Mouse (Mus musculus) liver, embryonic 13.5 days (tissue): ENCODE data around the gene Rps7. TPM values are rescaled to one million over a fixed set of nuclear protein-coding genes. Genes with fewer than 3 reads are reported as not detected.

Source experiments
- ATAC-seq: fragments of 200-750 bp; cut with Nextera tagmentation; 2 replicates; pipeline ENCODE4 v1.8.0; 2017; ENCODE audit warnings: low read depth, mild to moderate bottlenecking, moderate number of reproducible peaks, moderate library complexity
- DNase-seq: peaks from one replicate; pipeline ENCODE4 v3.0.0; 2022
- H3K27ac ChIP-seq: fragments of 300-500 bp; sonication (generic); 2 replicates; pipeline ENCODE4 v1.5.1; 2015; ENCODE audit warnings: moderate library complexity, mild to moderate bottlenecking, inconsistent platforms
- H3K27me3 ChIP-seq: fragments of 300-500 bp; sonication (generic); 2 replicates; pipeline ENCODE4 v1.6.1; 2015; ENCODE audit warnings: mild to moderate bottlenecking, inconsistent platforms
- H3K36me3 ChIP-seq: fragments of 300-500 bp; sonication (generic); 2 replicates; pipeline ENCODE4 v1.6.1; 2015; ENCODE audit warnings: mild to moderate bottlenecking, inconsistent platforms
- H3K4me1 ChIP-seq: fragments of 300-500 bp; sonication (generic); replicated peaks from 2 replicates; pipeline ENCODE4 v1.6.1; 2015; ENCODE audit warnings: inconsistent platforms
- H3K4me2 ChIP-seq: fragments of 300-500 bp; sonication (generic); 2 replicates; pipeline ENCODE4 v1.6.1; 2015; ENCODE audit warnings: inconsistent platforms, mild to moderate bottlenecking, moderate library complexity
- H3K4me3 ChIP-seq: fragments of 300-500 bp; sonication (generic); replicated peaks from 2 replicates; pipeline ENCODE4 v1.5.1; 2015; ENCODE audit warnings: mild to moderate bottlenecking, inconsistent platforms
- H3K9ac ChIP-seq: fragments of 300-500 bp; sonication (generic); 2 replicates; pipeline ENCODE4 v1.6.1; 2015; ENCODE audit warnings: mild to moderate bottlenecking, inconsistent platforms
- H3K9me3 ChIP-seq: fragments of 300-500 bp; sonication (generic); replicated peaks from 2 replicates; pipeline ENCODE4 v1.6.1; 2016; ENCODE audit warnings: inconsistent platforms
- WGBS: fragments of 180-500 bp; shearing (Covaris S2); methylation state at CpG from one replicate; pipeline ENCODE4 v1.1.7; 2015; ENCODE audit not compliant: insufficient replicate concordance; 5-methylcytosine and 5-hydroxymethylcytosine counted together
- polyA plus RNA-seq: library from polyadenylated mRNA; unstranded; fragments of >200 nt; fragmentation: Nextera tagmentation; extraction: Ambion mirVana; gene quantifications from 2 replicates; pipeline ENCODE4 v1.2.1, GENCODE M21; 2015

Gene Rps7
- polyA plus RNA-seq, 1 experiment from 2014 or later = 588 TPM

- ATAC-seq (no peak), DNase-seq (no peak)
- no peaks in the 10 kb centered on the region for H3K27me3 ChIP-seq
- H3K4me3 ChIP-seq = no peak overlapping the region
- 57% methylated on average over 7 of the region's 7 CpGs for WGBS
- no peak overlapping the region for H3K4me2 ChIP-seq
- no peaks in the 10 kb centered on the region for H3K36me3 ChIP-seq
- H3K9me3 ChIP-seq = no peaks in the 10 kb centered on the region
- no peaks in the 10 kb centered on the region for H3K4me1 ChIP-seq
- H3K9ac ChIP-seq = no peak overlapping the region; the same call in 1 of the 2 replicates
- no peak overlapping the region for H3K27ac ChIP-seq
Observed at GRCm38 (mm10) chr12:28614401-28614800, 21.4 kb downstream of the Rps7 start.

- no peak overlapping the region for H3K4me2 ChIP-seq
- no peaks in the 10 kb centered on the region for H3K36me3 ChIP-seq
- H3K27me3 ChIP-seq = no peaks in the 10 kb centered on the region
- no peak overlapping the region for H3K27ac ChIP-seq
- H3K9me3 ChIP-seq = no peaks in the 10 kb centered on the region
- no peaks in the 10 kb centered on the region for H3K4me1 ChIP-seq
- ATAC-seq = no peak
- H3K4me3 ChIP-seq = no peak overlapping the region
- 71% methylated on average over 6 of the region's 6 CpGs for WGBS
- no peak overlapping the region for H3K9ac ChIP-seq
- no peak for DNase-seq
Observed at GRCm38 (mm10) chr12:28612391-28612790, 23.4 kb downstream of the Rps7 start.

GRCm38 (mm10) chr12:28607546-28608305 lies 28.0 kb downstream of the Rps7 start:
- H3K9me3 ChIP-seq = no peaks in the 10 kb centered on the region
- no peaks in the 10 kb centered on the region for H3K4me1 ChIP-seq
- no peak for DNase-seq
- H3K27ac ChIP-seq = no peak overlapping the region
- no peak overlapping the region for H3K9ac ChIP-seq
- no peak overlapping the region for H3K4me2 ChIP-seq
- H3K27me3 ChIP-seq = no peaks in the 10 kb centered on the region
- no peak for ATAC-seq
- 60% methylated on average over 17 of the region's 17 CpGs for WGBS
- no peaks in the 10 kb centered on the region for H3K36me3 ChIP-seq
- no peak overlapping the region for H3K4me3 ChIP-seq

GRCm38 (mm10) chr12:28603494-28603893 lies 32.3 kb downstream of the Rps7 start:
- Histone ChIP-seq H3K27me3 (0 out of 2 replicates have a peak, but pooled peaks cover 4% of the 10 kb centered on the region), H3K4me3 (no peak overlapping the region), H3K9ac (no peak overlapping the region), H3K27ac (no peak overlapping the region), H3K4me2 (no peak overlapping the region), H3K4me1 (no peaks in the 10 kb centered on the region), H3K9me3 (no peaks in the 10 kb centered on the region), H3K36me3 (no peaks in the 10 kb centered on the region)
- ATAC-seq (no peak), DNase-seq (no peak)
- WGBS = 35% methylated on average over 1 of the region's 1 CpGs

- DNase-seq = no peak
- Histone ChIP-seq H3K4me3 (no peak overlapping the region), H3K27ac (no peak overlapping the region), H3K36me3 (no peaks in the 10 kb centered on the region), H3K9me3 (no peaks in the 10 kb centered on the region), H3K4me1 (no peaks in the 10 kb centered on the region), H3K9ac (no peak overlapping the region), H3K4me2 (no peak overlapping the region), H3K27me3 (0 out of 2 replicates have a peak, but pooled peaks cover 4% of the 10 kb centered on the region)
- no peak for ATAC-seq
- 28% methylated on average over 4 of the region's 4 CpGs for WGBS
Observed at GRCm38 (mm10) chr12:28602259-28602658, 33.5 kb downstream of the Rps7 start.

GRCm38 (mm10) chr12:28598526-28598991 lies 37.2 kb downstream of the Rps7 start:
- 45% methylated on average over 2 of the region's 2 CpGs for WGBS
- DNase-seq (no peak), ATAC-seq (no peak)
- Histone ChIP-seq H3K9ac (no peak overlapping the region), H3K27me3 (0 out of 2 replicates have a peak, but pooled peaks cover 4% of the 10 kb centered on the region), H3K36me3 (no peaks in the 10 kb centered on the region), H3K9me3 (no peaks in the 10 kb centered on the region), H3K4me3 (no peak overlapping the region), H3K4me2 (no peak overlapping the region), H3K4me1 (no peaks in the 10 kb centered on the region), H3K27ac (no peak overlapping the region)

GRCm38 (mm10) chr12:28598110-28598509 lies 37.6 kb downstream of the Rps7 start:
- no peak overlapping the region for H3K4me3 ChIP-seq
- H3K9ac ChIP-seq = no peak overlapping the region
- ATAC-seq (no peak), DNase-seq (no peak)
- 0 out of 2 replicates have a peak, but pooled peaks cover 4% of the 10 kb centered on the region for H3K27me3 ChIP-seq
- no peaks in the 10 kb centered on the region for H3K9me3 ChIP-seq
- WGBS = 32% methylated on average over 3 of the region's 3 CpGs
- no peak overlapping the region for H3K4me2 ChIP-seq
- H3K27ac ChIP-seq = no peak overlapping the region
- H3K4me1 ChIP-seq = no peaks in the 10 kb centered on the region
- H3K36me3 ChIP-seq = no peaks in the 10 kb centered on the region

GRCm38 (mm10) chr12:28597699-28598098 lies 38.1 kb downstream of the Rps7 start:
- DNase-seq (no peak), ATAC-seq (no peak)
- WGBS = 68% methylated on average over 9 of the region's 9 CpGs

GRCm38 (mm10) chr12:28596851-28597250 lies 38.9 kb downstream of the Rps7 start:
- Histone ChIP-seq H3K4me2 (no peak overlapping the region), H3K9ac (no peak overlapping the region), H3K27ac (no peak overlapping the region), H3K36me3 (no peaks in the 10 kb centered on the region), H3K9me3 (no peaks in the 10 kb centered on the region), H3K4me1 (no peaks in the 10 kb centered on the region), H3K4me3 (no peak overlapping the region), H3K27me3 (no peaks in the 10 kb centered on the region)
- ATAC-seq (no peak), DNase-seq (no peak)

More at GRCm38 (mm10) chr12:28597699-28598098, 38.1 kb downstream of the Rps7 start:
- H3K4me1 ChIP-seq = no peaks in the 10 kb centered on the region
- H3K27ac ChIP-seq = no peak overlapping the region
- no peak overlapping the region for H3K4me3 ChIP-seq
- H3K4me2 ChIP-seq = no peak overlapping the region
- H3K9me3 ChIP-seq = no peaks in the 10 kb centered on the region
- H3K36me3 ChIP-seq = no peaks in the 10 kb centered on the region
- no peak overlapping the region for H3K9ac ChIP-seq
- H3K27me3 ChIP-seq = 0 out of 2 replicates have a peak, but pooled peaks cover 4% of the 10 kb centered on the region

GRCm38 (mm10) chr12:28590428-28590827 lies 45.3 kb downstream of the Rps7 start:
- no peak for DNase-seq
- 28% methylated on average over 13 of the region's 13 CpGs for WGBS

GRCm38 (mm10) chr12:28589090-28589868 lies 46.5 kb downstream of the Rps7 start:
- peak overlapping the region; percentile 34 for H3K4me3 ChIP-seq
- H3K27me3 ChIP-seq = peaks cover 12% of the 10 kb centered on the region; the same call in 1 of the 2 replicates
- H3K4me1 ChIP-seq = 0 out of 2 replicates have a peak, but pooled peaks cover 5% of the 10 kb centered on the region
- peak; percentile 46 for DNase-seq
- WGBS = 8% methylated on average over 24 of the region's 24 CpGs
- H3K27ac ChIP-seq = no peak overlapping the region
- no peak overlapping the region for H3K9ac ChIP-seq
- H3K36me3 ChIP-seq = no peaks in the 10 kb centered on the region
- peak; percentile 70 for ATAC-seq
- no peaks in the 10 kb centered on the region for H3K9me3 ChIP-seq
- H3K4me2 ChIP-seq = peak overlapping the region; percentile 53

More at GRCm38 (mm10) chr12:28590428-28590827, 45.3 kb downstream of the Rps7 start:
- H3K36me3 ChIP-seq = no peaks in the 10 kb centered on the region
- ATAC-seq = no peak
- no peak overlapping the region for H3K4me2 ChIP-seq
- H3K4me3 ChIP-seq = no peak overlapping the region
- H3K27me3 ChIP-seq = peaks cover 12% of the 10 kb centered on the region; the same call in 1 of the 2 replicates
- no peaks in the 10 kb centered on the region for H3K9me3 ChIP-seq
- 0 out of 2 replicates have a peak, but pooled peaks cover 5% of the 10 kb centered on the region for H3K4me1 ChIP-seq
- no peak overlapping the region for H3K27ac ChIP-seq
- no peak overlapping the region for H3K9ac ChIP-seq
